Mouse (Mus musculus) cerebellum, adult 18-20 months (tissue): ENCODE results near the gene Mrm2.

Source experiments
- DNase-seq, 2 experiments: peaks; one replicate each; pipeline ENCODE4 v3.0.0; 2021

Gene Mrm2

DNA sequence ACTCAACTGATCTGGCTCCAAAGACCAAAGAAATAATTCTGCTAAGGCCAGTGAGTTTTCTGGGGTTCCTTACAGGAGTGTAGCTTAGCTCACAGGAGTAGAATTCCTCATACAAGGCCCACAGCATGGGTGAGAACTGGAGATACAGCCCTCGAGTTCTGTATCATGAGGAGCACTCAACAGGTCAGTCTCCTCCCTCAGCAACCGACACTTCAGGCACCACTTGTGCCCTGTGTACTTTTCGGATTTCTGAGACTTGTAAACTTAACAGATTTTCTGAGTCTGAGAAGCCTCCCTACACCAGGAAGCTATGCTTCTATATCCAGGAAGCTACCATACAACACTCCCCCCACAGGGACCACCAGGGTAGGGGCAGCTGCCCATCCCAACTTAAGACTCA, 8.1 kb upstream of the Mrm2 start:
- DNase-seq: no peak

DNA sequence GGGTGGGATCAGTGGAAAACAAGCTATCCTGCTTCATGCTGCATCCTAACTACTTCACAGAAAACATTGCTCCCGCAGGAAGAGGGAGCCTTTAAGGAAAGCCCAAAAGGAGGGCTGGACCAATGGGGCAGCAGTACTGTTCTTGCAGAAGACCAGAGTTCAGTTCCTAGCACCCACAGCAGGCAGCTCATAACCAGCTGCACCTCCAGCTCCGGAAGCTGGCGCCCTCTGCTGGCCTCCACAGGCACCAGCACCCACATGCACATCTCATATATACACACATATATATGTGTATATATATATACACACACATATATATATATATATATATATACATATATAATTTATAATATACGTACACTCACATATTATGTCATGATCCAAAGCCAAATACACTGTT, 7.1 kb upstream of the Mrm2 start:
- DNase-seq: no peak

DNA sequence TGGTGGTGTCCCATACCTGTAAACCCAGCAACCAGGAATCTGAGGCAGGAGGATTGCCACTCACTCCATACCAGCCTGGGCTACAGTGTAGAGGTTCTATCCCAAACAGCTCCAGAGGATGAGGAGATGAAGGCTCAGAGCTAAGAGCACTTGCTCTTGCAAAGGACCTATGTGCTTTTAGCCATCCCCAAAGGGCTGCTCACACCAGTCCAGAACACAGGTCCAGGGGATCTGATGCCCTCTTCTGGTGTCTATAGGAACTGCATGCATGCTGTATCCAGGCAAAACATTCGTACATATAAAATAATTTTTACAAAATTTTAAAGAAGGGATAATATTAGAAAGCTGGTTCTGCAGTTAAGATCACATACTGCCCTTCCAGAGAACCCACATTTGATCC, 5.0 kb upstream of the Mrm2 start:
- peak; percentile 48 to 53 for DNase-seq

DNA sequence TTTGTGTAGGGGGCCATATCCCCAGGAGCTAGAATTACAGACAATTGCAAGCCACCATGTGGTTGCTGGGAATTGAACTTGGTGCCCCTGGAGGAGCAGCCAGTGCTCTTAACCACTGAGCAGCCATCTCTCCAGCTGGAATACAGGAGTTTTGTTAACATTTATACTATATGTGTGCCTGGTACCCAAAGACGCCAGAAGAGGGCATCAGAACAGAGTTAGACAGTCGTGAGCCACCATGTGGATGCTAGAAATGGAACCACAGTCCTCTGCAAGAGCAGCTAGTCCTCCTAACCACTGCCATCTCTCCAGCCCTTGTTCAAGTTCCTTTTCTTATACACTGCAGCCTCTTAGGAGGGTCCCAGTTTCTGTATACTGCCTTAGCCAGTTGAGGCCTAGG, 1.9 kb upstream of the Mrm2 start:
- no peak for DNase-seq

DNA sequence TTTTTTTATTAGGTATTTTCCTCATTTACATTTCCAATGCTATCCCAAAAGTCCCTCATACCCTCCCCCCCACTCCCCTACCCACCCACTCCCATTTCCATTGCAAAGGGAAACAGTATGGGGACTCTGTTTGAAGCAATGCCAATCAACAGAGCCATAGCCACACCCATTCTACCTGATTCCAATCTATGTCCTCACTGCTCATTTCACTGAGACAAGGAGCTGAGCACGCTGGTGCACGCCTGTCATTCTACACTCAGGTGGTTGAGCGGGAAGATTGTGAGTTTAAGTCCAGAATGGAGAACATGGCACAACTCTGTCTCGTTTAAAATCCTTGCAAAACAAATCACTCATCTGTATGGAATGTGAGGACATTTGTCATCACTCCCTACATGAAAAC, 821 bp upstream of the Mrm2 start:
- no peak for DNase-seq

DNA sequence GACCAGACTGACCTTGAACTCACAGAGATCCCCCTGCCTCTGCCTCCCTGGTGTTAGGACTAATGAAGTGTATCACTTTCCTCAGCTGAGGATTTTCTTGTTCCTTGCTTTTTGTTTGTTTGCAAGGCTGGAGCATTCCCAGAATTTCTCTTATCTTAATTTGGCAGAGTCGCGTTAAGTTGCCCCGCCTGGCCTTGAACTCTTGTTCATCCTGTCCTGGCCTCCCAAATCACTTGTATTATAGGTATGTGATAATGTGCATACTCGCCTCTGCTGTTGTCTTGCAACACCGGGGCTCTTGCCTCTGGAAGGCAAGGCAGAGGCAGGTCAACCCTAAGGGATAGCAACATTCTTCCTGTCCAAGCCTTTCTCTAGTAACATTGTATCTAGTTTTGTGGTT, 7.6 kb downstream of the Mrm2 start:
- no peak for DNase-seq

DNA sequence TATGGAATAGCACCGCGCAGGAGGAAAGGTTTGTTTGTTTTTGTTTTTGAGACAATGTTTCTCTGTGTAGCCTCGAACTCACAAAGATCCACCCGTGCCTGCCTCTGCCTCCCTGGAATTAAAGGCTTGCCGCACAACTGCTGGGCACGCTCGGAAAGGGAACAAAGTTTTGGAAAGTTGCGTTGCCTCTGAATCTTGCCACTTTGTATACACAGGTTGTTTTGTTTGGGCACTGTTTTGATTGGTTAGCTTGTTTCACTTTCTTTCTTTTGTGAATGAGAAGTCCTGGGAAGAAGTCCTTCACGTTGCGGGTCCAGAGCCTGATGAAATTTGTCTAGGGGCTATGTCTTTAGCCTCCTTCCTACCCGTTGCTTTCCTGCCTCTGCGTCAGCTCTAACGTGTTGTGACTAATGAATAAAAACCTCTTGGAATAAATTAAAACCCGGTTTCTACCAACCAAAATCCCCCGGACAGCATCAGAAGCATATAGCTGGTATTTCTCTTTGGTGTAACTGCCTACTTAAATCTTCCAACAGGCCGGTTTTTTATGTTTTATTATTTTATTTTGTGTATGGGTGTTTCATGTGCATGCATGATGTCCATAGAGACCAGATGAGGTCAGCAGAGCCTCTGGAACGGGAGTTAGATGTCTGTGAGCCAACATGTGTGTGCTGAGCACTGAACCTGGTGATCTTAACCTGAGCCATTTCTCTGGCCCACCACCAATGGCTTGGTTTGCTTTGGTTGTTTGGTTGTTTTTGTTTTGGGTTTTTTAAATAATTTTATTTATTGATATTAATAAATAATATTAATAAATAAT, 9.7 kb downstream of the Mrm2 start:
- DNase-seq: no peak

DNA sequence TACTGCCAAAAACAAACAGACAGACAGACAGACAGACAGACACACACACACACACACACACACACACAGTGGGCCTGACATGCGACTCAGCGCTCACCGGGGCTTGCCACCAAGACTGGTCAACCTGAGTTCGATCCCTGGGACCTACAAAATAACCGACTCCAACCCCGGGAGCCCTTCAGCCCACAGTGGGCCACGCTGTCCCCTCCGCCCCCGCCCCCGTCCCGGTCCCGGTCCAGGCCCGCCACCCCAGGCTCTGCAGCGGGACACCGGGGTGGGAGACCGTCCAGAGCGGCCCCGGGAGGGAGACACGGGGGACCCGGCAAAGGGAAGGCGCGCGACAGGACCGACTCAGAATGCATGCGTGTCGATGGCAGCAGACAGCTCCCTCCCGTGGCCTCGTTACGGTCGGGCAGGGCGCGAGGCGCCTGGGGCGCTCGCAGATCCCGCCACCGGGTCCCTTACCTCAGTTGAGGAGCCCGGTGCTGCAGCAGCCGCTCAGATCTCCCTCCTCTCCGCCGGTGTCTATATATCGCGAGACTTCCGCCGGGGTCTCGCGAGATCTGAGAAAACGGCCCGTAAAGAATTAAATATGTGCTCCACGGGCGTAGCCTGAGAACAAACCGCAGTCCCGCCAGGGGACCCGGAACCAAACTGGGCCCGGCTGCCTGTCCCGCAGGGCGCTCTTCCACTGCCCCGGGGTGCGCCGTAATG, 10.5 kb downstream of the Mrm2 start, which contains the start of the genes Mad1l1 and Nudt1:
Mad1l1 (minus strand) TSS at position 511 of the 714 bp plus-strand sequence.
Nudt1 (plus strand) TSS at position 615 of the 714 bp plus-strand sequence.
- peak; percentile 87 to 92 for DNase-seq

DNA sequence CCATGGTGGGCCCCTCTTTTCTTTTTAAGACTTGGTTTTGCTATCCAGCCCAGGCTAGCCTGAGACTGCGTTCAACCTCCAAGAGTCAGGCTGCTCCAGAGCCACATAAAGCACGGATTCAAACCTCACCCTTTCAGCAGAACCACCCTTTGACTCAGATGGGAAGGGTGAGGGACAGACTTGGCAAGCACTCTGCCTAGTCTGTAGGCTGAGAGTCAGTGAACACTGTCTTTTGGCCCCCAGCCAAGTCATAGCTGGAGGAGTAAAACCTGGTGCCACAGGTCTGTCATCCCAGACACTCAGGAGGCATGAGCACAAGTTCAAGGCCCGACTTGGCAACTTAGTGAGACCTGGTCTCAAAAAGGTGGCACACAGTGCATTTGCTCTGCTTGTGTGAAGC, 15.0 kb downstream of the Mrm2 start:
- peak in 1 of 2 experiments; percentile 16 for DNase-seq

DNA sequence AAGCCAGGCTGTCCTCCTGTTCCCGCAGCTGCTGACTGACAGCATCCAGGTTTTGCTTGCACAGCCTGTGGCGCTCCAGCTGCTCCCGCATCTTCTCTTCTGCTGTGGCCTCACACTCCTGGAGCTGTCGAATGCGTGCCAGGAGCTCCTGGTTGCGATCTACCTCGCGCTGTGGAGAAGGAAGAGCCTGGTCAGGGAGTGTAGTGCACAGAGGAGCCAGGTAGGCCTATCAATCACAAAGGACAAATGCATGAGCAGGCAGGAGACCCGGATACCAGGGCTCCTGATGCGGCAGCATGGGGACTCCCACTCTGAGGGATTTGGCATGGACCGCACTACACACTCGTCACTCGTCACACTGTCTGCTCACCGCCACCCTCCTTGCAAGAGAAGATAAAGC, 24.1 kb downstream of the Mrm2 start:
- no peak for DNase-seq

DNA sequence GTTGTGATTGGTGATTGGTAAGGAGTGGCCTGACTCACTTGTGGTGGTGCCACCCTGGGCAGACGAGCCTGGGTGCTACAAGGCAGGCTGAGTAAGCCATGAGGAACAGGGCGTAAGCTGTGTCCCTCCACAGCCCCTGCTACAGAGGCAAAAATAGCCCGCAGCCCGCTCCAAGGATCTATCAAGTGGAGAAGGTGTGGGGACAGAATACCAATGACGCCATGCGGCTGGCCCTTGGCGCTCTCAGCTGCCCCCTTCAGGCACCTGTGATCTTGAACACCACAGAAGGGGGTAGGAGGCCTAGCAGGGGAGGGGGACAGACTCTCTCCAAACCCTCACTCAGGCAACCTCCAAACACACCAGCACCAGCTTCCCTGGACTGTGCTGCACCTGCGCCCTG, 25.7 kb downstream of the Mrm2 start:
- no peak for DNase-seq

DNA sequence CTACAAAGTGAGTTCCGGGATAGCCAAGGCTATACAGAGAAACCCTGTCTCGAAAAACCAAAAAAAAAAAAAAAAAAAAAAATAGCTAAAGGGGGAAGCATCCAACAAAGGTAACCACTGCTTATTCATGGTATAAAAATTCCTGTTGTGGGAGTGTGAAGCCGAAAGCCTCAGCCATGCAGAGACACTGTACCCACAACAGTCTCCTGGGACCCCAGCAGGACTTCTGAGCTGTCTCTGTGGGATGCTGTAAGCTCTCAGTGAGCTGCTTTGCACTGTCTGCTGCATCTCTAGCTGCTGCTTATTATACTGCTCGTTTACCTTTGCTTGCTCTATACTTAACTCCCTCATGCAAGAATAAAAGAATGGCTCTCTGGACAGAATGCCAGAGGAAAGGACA, 33.4 kb downstream of the Mrm2 start:
- no peak for DNase-seq

DNA sequence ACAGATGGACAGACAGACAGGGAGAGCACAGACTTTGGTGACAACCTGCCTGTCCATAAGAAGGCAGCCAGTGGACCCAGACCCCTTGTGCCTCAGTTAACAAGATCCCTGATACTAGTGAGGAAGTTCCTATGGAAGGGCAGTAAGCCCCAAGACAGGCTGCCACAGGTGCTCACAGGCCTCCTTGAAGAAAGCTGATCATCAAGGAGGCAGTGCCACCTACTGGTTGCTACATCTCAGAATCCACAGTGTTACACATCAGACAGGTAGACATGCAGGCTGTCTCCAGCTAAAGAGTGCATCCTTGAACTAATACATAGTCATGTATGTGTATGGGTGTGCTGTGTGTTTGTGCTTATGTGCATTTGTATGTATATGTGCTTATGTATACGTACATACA, 39.5 kb downstream of the Mrm2 start:
- DNase-seq: peak; percentile 57 to 61

DNA sequence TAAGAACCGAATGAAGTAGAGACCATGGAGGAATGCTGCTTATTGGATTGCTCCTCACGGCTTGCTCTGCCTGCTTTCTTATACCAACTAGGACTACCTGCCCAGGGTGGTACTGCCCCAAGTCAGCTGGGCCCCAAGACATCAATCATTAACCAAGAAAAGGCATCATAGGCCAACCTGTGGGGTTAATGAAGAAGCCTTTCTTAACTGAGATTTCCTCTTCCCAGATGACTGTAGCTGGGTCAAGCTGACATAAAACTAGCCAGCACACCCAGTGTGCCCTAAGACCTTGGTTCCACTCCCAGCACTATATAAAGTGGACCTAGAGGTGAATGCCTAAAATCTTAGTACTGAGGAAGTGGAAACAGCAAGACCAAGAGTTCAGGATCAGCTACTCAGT, 42.5 kb downstream of the Mrm2 start:
- DNase-seq: no peak

DNA sequence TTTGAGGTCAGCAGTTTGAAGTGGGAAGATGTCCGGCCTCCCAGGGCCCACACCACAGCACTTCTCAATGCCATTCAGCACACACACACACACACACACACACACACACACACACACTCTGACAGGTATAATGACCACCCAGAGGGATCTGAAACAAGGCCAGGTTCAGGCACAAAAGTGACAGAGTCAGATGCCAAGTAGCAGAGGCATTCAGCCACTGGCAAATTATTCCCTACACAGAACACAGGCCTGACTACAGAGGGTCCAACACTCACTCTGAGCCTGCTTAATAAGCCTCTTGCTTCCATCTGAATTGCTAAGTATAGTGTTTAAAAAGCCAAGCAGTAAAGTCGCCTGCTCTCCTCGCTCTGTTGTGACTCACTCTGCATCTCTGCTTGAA, 43.4 kb downstream of the Mrm2 start:
- DNase-seq: no peak

DNA sequence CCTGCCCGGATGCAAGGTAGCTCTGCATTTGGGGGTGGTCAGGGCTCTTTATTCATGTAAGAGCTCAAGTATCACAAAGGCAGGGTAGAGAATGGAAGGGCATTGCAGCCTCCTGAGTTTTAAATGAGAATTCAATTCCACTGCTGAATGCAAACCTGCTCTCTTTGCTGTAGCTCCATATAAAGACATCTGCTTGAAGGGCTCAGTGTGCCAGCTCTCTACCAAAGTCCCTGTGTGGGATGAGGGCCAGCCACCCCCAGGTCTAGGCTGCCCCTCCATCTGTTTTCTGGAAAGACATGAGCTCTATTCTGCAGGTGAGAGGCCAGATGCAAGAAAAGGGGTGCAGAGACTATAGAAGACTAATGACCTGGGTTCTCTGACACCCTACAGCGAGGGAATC, 46.9 kb downstream of the Mrm2 start:
- no peak for DNase-seq

DNA sequence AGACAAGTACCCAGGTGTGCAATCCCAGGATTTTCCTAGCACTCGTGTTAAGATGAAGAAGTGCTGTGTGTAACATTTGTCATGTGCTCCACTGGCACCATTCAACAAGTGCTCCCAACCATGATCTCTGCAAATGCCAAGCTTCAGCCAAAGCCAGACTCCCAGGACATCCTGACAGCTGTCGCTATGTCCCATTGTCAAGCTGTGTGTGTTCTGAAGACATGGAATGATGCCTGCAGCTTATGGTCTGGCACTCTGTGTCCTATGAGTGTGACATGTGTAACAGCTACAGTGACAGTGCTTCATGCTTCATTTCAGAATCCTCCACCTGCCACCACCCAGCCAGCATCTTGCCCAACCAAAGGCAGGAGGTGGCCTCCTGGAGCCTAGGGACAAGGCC, 47.7 kb downstream of the Mrm2 start:
- no peak for DNase-seq

DNA sequence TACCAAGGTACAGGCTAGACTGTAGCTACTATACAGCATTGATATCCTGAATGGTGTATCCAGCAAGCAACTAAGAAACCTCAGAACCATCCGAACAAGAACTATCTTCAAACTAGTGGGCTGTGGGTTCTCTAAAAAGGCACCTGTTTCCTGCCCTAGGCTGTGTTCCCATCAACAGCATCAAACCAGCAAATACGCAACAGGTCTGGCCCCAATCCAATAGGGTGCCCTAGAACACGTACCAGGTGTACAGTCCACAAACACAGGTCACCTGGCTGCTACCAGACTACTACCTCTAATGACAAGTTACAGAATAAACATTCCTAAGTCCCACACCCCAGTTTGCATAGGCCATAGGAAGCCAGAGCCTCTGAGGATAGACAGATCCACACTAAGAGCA, 48.8 kb downstream of the Mrm2 start:
- no peak for DNase-seq

DNA sequence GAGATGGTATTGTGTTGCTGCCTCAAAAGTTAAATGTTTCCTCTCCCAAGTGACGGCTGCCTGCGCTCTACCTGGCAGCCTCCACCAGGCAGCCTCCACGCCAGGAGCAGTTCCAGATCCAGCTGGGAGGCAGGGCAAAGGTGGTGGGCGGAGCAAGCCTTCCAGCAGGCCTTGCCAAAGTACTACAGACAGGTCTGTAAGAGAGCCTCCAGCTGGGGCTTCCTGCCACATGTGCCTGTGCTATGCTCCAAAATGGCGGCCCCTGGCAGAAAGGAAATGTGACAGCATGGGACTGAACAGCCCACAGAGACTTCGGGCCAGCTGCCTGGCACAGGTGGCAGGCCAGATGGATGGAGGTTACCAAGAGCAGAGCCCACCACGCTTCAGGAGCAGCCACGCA, 49.3 kb downstream of the Mrm2 start:
- DNase-seq: peak; percentile 45 to 46

DNA sequence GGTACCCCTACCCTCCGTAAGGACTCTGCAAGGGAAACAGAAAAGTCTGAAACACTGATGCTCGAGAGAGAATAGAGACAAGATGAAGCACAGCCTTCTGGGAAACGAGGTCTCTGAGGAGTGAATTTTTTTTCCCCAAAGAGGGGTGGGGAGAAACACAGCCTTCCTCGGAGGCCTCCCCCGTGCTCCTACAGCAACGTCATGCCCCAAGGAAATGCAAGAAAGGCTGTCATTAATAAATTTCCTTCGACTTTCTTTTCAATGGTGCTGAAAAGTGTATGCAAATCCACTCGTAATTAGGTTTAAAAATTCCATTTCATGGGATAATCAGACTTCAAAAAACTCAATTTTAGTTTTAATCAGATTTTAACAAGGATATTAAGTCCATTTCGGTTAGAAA, 51.5 kb downstream of the Mrm2 start:
- no peak for DNase-seq
